Mouse (Mus musculus): ENCODE results near the gene Lrrc30. TPM values are rescaled to one million over a fixed set of nuclear protein-coding genes. Genes with fewer than 3 reads are reported as not detected.

The Lrrc30 gene
- total RNA-seq (2021), result not detected
- long read RNA-seq, experiment 1, result 0 reads
- long read RNA-seq, experiment 2, result 0 reads

GRCm38 (mm10) chr17:67632676-67633339 is at the start of gene Lrrc30:
Gene Lrrc30, minus strand, starts transcription at chr17:67632723.
- DNase-seq (ENCODE audit: low spot score in 2 of 2), result no peak

- no peak for DNase-seq (ENCODE audit: low spot score in 2 of 2)
Measured at GRCm38 (mm10) chr17:67681084-67681483, 48.6 kb upstream of the Lrrc30 start.

GRCm38 (mm10) chr17:67678576-67678975 is 46.1 kb upstream of the Lrrc30 start:
- DNase-seq (ENCODE audit: low spot score in 2 of 2), result no peak

GRCm38 (mm10) chr17:67667981-67668380 is 35.5 kb upstream of the Lrrc30 start:
- peak; percentile 31 to 57 for DNase-seq (ENCODE audit: low spot score in 2 of 2)

- no peak for DNase-seq (ENCODE audit: low spot score in 2 of 2)
Measured at GRCm38 (mm10) chr17:67666981-67667380, 34.5 kb upstream of the Lrrc30 start.

- no peak for DNase-seq (ENCODE audit: low spot score in 2 of 2)
Measured at GRCm38 (mm10) chr17:67664299-67664698, 31.8 kb upstream of the Lrrc30 start.

- DNase-seq (ENCODE audit: low spot score in 2 of 2), result peak; percentile 10 to 63
Measured at GRCm38 (mm10) chr17:67651506-67651905, 19.0 kb upstream of the Lrrc30 start.

GRCm38 (mm10) chr17:67641627-67642026 is 9.1 kb upstream of the Lrrc30 start:
- DNase-seq (ENCODE audit: low spot score in 2 of 2), result no peak

GRCm38 (mm10) chr17:67638119-67638810 is 5.7 kb upstream of the Lrrc30 start:
- no peak for DNase-seq (ENCODE audit: low spot score in 2 of 2)

GRCm38 (mm10) chr17:67636951-67637350 is 4.4 kb upstream of the Lrrc30 start:
- no peak for DNase-seq (ENCODE audit: low spot score in 2 of 2)

- no peak for DNase-seq (ENCODE audit: low spot score in 2 of 2)
Measured at GRCm38 (mm10) chr17:67636304-67636703, 3.8 kb upstream of the Lrrc30 start.

- DNase-seq (ENCODE audit: low spot score in 2 of 2), result no peak
Measured at GRCm38 (mm10) chr17:67629746-67630145, 2.8 kb downstream of the Lrrc30 start.

- DNase-seq (ENCODE audit: low spot score in 2 of 2), result no peak
Measured at GRCm38 (mm10) chr17:67629211-67629657, 3.3 kb downstream of the Lrrc30 start.

- no peak for DNase-seq (ENCODE audit: low spot score in 2 of 2)
Measured at GRCm38 (mm10) chr17:67628475-67628874, 4.0 kb downstream of the Lrrc30 start.

GRCm38 (mm10) chr17:67625431-67625830 is 7.1 kb downstream of the Lrrc30 start:
- DNase-seq (ENCODE audit: low spot score in 2 of 2), result no peak

- no peak for DNase-seq (ENCODE audit: low spot score in 2 of 2)
Measured at GRCm38 (mm10) chr17:67619001-67619400, 13.5 kb downstream of the Lrrc30 start.

GRCm38 (mm10) chr17:67614381-67614780 is 18.1 kb downstream of the Lrrc30 start:
- no peak for DNase-seq (ENCODE audit: low spot score in 2 of 2)

- DNase-seq (ENCODE audit: low spot score in 2 of 2), result no peak
Measured at GRCm38 (mm10) chr17:67612576-67612975, 19.9 kb downstream of the Lrrc30 start.

- DNase-seq (ENCODE audit: low spot score in 2 of 2), result no peak
Measured at GRCm38 (mm10) chr17:67612151-67612550, 20.4 kb downstream of the Lrrc30 start.

- no peak for DNase-seq (ENCODE audit: low spot score in 2 of 2)
Measured at GRCm38 (mm10) chr17:67604446-67604845, 28.1 kb downstream of the Lrrc30 start.

GRCm38 (mm10) chr17:67602556-67602955 is 30.0 kb downstream of the Lrrc30 start:
- peak in 1 of 2 experiments; percentile 9 for DNase-seq (ENCODE audit: low spot score in 2 of 2)

GRCm38 (mm10) chr17:67584937-67585579 is 47.5 kb downstream of the Lrrc30 start:
- DNase-seq (ENCODE audit: low spot score in 2 of 2), result peak; percentile 80 to 88

Data from layer of hippocampus, postnatal 14 days (tissue).